Mouse (Mus musculus) testis, postnatal 10 days (tissue): ENCODE results near the gene Myf6.
A peak's percentile ranks its signal among the peaks of the same experiment; 100 is the strongest.

ENCODE experiments used
- DNase-seq: peaks from one replicate; pipeline ENCODE4 v3.0.0; 2021; ENCODE audit warnings: low spot score

Myf6 gene

GRCm38 (mm10) chr10:107494568-107494967 is at the start of gene Myf6:
Gene Myf6 (minus strand): TSS chr10:107494737.
- DNase-seq: no peak

- no peak for DNase-seq
Measured at GRCm38 (mm10) chr10:107543026-107543425, 48.5 kb upstream of the Myf6 start.

DNA sequence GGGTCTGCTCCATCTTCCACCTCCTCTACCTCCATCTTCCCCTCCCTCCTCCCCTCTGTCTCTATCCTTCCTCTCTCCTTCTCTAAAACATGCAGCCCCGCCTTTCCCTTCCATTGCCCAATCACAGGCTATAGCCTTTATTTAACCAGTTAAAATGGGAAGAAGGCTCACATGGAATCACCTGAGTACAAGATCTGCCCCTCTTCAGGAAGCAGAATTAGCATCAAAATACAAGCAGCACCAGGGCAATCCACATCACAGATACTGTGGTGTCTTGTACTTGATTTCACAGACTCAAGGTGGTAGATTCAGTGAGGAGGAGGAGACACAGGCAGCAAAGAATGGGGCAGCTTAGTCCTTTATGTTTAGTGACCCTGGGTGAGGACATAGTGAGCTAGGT is 34.2 kb upstream of the Myf6 start:
- DNase-seq: no peak

GRCm38 (mm10) chr10:107519216-107519615 is 24.7 kb upstream of the Myf6 start:
- no peak for DNase-seq

GRCm38 (mm10) chr10:107516641-107517040 is 22.1 kb upstream of the Myf6 start:
- DNase-seq: no peak

DNA sequence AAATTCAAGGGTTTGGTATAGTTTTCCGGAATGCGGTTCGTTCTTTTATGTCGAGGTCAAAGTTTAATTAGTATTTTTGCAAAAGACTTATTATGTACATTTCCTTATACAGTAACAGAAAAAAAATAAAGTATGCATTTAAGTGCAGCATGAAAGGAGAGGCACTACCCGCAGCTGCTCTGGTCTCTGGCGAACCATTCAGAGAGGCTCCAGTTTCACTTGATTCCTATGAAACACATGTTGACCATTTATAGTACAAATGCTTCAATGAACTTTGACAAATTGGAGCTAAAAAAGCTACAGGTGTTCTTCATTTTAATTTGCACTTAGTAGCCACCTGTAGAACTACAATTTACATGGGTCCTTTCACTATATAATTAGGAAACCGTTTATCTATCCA is 20.2 kb upstream of the Myf6 start:
- DNase-seq: no peak

DNA sequence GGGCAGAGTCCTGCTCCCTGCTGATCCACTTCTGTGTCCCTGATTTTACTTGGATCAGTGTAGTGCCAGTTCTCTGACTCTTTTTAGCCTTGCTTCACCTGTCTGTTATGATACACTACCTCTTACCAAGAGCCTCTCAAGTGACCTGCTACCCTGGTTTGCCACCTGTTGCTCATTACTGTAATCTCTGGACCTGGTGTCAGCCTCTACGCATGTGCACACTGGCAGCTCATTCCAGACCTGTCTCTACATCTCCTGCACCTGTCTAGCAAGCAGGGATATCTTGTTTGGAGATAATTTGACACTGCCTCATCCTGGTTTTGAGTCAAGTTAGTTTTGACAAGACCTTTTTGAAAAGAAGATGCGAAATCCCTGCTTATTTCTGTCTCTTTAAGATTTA is 11.9 kb upstream of the Myf6 start:
- DNase-seq: no peak

DNA sequence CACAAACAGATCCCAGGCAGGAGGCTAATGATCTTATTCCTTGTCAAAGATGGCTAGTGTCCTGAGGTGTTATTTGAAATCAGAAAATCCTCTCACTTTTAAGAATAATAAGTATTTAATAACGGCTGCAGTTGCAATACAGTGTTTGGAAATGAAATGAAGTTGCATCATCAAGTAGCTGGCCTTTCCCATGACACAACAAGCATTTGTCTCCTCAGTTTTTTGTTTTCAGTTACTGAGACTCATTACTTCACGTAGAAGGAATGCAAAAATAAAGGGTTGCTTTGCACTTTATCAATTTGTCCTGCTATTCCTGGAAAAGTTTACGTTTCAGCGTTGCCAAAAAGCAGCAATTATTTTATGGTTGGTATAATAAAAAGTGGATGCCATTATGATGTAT is 8.9 kb upstream of the Myf6 start:
- DNase-seq: no peak

DNA sequence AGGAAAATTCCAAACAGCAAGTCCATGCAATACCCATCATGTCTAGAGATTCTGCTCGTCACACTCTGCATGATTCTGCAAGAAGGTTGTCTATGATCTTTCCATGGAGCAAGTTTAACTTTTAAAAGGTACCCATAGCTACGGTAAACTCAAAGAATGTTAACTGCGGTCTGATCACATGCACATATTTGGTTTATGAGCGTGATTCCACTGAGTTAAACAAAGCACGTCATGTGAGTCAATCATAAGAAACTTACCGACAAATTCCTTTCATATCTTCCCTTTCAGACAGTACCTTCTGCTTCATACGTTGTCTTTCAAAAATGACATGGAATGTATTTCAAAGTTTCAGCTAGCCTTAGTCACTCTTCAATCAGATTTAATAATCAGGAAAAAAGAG is 7.7 kb upstream of the Myf6 start:
- DNase-seq: no peak

DNA sequence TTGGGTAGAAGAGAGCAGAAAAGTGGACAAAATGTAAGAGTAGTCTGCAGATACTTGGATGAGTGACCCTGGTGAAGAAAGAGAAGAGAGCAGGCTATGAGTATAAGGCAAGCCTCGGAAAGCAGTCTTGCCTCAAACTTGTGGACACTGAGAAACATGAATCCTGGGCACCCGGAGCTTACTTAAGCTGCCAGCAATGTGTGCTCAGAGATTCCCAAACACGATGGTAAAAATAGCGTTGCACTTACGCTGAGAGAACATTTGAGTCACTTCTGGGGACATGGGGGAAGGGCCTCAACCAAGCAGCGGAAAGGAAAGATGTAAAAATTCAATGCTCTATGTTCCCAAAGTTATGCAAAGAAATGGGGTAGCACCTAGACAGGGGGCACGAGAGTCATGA is 5.1 kb upstream of the Myf6 start:
- DNase-seq: no peak

- no peak for DNase-seq
Measured at GRCm38 (mm10) chr10:107496402-107496801, 1.9 kb upstream of the Myf6 start.

GRCm38 (mm10) chr10:107493580-107494474 is 710 bp downstream of the Myf6 start:
- no peak for DNase-seq

DNA sequence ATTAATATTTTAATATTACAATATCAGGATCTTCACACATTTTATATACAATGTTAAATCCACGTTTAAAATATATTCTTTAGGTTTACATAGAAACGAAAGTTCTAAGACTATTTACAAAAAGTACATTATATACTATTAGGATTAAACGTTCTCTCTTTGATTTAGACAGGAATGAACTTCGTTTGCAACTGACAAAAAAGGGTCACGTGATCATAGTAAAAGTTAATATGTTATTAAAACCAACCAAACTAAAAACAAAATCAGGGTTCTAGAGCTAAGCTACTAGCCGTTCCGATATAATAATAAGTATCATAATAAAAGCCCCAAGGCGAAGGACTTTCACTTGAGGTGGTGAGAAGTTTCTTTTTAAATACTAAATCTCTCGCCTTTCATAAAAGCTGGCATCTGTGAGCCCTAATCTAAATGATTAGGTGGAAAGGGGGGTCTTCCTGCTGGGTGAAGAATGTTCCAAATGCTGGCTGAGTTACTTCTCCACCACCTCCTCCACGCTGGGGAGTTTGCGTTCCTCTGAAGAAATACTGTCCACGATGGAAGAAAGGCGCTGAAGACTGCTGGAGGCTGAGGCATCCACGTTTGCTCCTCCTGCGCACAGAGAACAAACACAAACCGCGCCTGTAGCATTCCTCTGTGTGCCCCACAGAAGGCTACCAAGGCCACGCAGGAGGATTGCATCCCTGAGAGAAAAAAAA is 1.5 kb downstream of the Myf6 start:
- DNase-seq: no peak

GRCm38 (mm10) chr10:107488654-107489315 is 5.8 kb downstream of the Myf6 start:
- no peak for DNase-seq

- no peak for DNase-seq
Measured at GRCm38 (mm10) chr10:107486770-107487169, 7.8 kb downstream of the Myf6 start.

GRCm38 (mm10) chr10:107485870-107486269 is 8.7 kb downstream of the Myf6 start, which contains the start of gene Myf5:
Gene Myf5 (minus strand): TSS chr10:107486134.
- DNase-seq: no peak

GRCm38 (mm10) chr10:107484050-107484449 is 10.5 kb downstream of the Myf6 start:
- DNase-seq: peak; percentile 42

DNA sequence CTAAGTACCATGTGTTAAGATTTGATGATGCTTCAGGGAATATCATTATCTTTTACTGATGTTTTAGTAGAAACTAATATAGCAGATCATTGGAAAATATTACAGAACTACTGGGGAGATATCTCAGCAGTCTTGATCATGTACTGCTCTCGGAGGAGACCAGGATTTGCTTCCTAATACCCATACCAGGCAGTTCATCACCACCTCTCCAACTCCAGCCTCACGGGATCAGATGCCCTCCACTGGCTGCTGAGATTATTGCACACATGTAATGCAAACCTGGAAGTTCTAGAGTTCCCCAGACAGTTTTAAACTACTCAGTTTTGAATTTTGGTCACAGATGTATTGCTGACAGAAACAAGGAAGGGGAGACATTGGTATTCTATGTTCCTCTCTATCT is 21.0 kb downstream of the Myf6 start:
- no peak for DNase-seq

DNA sequence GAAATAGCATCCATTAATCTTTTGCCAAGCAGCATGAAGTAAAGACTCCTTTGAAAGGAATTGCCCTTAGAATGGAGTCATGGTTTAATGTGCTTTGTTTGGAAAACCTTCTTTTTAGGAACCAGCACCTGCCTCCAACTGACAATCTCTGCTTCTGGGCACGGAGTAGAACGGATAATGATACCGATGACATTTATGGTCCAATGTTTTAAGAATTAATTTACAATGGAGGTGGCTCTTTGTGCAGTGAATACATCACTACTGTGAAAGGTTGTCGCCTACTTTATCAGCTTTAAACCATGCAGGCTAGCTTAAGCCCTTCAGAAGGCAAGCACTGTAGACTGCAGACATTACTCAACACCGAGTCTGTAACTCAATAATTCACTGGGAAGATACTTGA is 22.8 kb downstream of the Myf6 start:
- no peak for DNase-seq

DNA sequence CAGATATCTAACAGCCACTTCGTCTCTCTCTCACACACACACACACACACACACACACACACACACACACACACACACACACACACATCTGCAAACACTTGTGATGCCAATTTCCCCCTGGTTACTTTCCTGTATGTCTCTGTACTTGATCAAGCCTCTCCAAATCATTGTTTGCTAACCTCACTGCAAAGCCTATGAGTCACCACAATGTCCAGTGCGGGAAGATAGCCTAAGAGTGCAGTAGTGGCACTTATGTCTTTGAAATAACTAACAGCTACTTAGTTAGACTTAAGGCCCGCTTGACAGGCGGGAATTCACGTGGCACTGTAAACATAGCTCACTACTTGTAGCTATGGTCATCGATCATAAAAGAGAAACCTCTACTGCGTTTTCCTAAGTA is 26.7 kb downstream of the Myf6 start:
- DNase-seq: no peak

DNA sequence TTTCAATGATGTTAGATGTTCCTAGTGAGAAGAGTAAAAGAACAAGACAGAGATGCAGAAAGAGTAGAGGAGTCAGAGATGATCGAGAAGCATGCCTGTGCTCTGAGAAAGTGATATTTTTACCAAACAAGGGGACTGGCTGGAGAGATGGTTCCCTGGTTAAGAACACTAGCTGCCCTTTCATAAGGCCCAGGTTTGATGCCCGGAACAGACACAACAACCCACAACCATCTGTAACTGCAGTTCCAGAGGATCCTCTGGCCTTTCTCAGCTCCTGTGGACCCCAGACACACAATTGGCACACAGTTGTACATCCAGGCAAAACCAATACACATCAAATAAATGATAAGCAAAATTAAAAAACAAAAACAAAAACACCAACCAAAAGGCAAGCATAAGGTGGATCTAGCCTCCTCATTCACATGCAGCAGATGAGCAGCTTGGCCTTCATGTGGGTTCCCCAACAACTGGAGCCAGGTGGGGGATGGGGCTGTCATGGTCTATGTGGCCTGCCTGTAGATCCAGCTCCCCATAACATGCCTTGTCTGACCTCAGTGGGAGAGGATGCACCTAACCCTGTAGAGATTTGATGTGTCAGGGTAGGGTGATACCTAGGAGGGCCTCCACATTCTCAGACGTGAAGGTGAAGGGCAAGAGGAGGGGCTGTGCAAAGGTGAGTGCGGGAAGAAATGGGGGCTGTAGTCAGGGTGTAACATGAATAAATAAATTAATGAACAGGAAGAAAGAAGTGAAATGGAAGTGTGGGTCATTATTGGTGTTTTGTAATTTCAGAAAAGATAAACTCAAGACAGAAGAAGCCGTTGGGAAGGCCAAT is 44.8 kb downstream of the Myf6 start:
- no peak for DNase-seq
